Mouse (Mus musculus) cerebellum, postnatal 4 days (tissue): ENCODE data around the gene Olfr221.
A peak's percentile ranks its signal among the peaks of the same experiment; 100 is the strongest.

ENCODE experiments used
- DNase-seq, 2 experiments: peaks; one replicate each; pipeline ENCODE4 v3.0.0; 2022; ENCODE audit warnings: low spot score in 2 of 2, mixed read lengths in 1 of 2

Olfr221 gene

GRCm38 (mm10) chr14:52019590-52020340, 22.5 kb downstream of the Olfr221 start:
- DNase-seq = peak; percentile 96

- no peak for DNase-seq
These were observed 23.1 kb downstream of the Olfr221 start for GRCm38 (mm10) chr14:52019051-52019589.

GRCm38 (mm10) chr14:52018248-52019050, 23.8 kb downstream of the Olfr221 start:
- no peak for DNase-seq

- no peak for DNase-seq
These were observed 24.6 kb downstream of the Olfr221 start for GRCm38 (mm10) chr14:52017662-52018061.

- DNase-seq = no peak
These were observed 25.4 kb downstream of the Olfr221 start for GRCm38 (mm10) chr14:52016625-52017405.

GRCm38 (mm10) chr14:52015445-52016100, 26.7 kb downstream of the Olfr221 start, which contains the start of gene Tmem253:
Tmem253 (plus strand) TSS chr14:52015658.
- no peak for DNase-seq

GRCm38 (mm10) chr14:52014761-52015311, 27.4 kb downstream of the Olfr221 start:
- DNase-seq = peak in 1 of 2 experiments; percentile 51

- no peak for DNase-seq
These were observed 27.9 kb downstream of the Olfr221 start for GRCm38 (mm10) chr14:52014271-52014760.

- peak in 1 of 2 experiments; percentile 43 for DNase-seq
These were observed 28.5 kb downstream of the Olfr221 start for GRCm38 (mm10) chr14:52013771-52014219.

GRCm38 (mm10) chr14:52013021-52013610, 29.1 kb downstream of the Olfr221 start:
- DNase-seq = no peak

- DNase-seq = no peak
These were observed 29.7 kb downstream of the Olfr221 start for GRCm38 (mm10) chr14:52012553-52012952.

- DNase-seq = no peak
These were observed 30.2 kb downstream of the Olfr221 start for GRCm38 (mm10) chr14:52012085-52012484.

- DNase-seq = no peak
These were observed 30.6 kb downstream of the Olfr221 start for GRCm38 (mm10) chr14:52011683-52012082.

GRCm38 (mm10) chr14:52010446-52011111, 31.7 kb downstream of the Olfr221 start:
- peak; percentile 42 to 81 for DNase-seq

- no peak for DNase-seq
These were observed 32.4 kb downstream of the Olfr221 start for GRCm38 (mm10) chr14:52009841-52010240.

- DNase-seq = no peak
These were observed 32.9 kb downstream of the Olfr221 start for GRCm38 (mm10) chr14:52009361-52009760.

GRCm38 (mm10) chr14:52008321-52009203, 33.7 kb downstream of the Olfr221 start:
- DNase-seq = peak; percentile 92 to 97

- no peak for DNase-seq
These were observed 35.5 kb downstream of the Olfr221 start for GRCm38 (mm10) chr14:52006771-52007170.
